Mouse (Mus musculus) myocyte (in vitro differentiated cells): ENCODE data around the gene Calhm5.

ENCODE experiments used
- CEBPB ChIP-seq: IDR thresholded peaks from 2 replicates; pipeline ENCODE4 v1.6.1; 2011; ENCODE audit warnings: mild to moderate bottlenecking, moderate library complexity; ENCODE audit not compliant: poor library complexity, insufficient read depth, severe bottlenecking
- E2F4 ChIP-seq: IDR thresholded peaks from one replicate; pipeline ENCODE4 v1.6.1; 2011; ENCODE audit warnings: mild to moderate bottlenecking, control low read depth, moderate library complexity; ENCODE audit not compliant: insufficient read depth
- MAX ChIP-seq: IDR thresholded peaks from one replicate; pipeline ENCODE4 v1.6.1; 2011; ENCODE audit warnings: low read depth, mild to moderate bottlenecking, control low read depth
- MYOD1 ChIP-seq, 3 experiments: IDR thresholded peaks; one replicate each; pipeline ENCODE4 v1.6.1; 2011; ENCODE audit warnings: control low read depth in 2 of 3, low read depth in 2 of 3, mild to moderate bottlenecking in 2 of 3, moderate library complexity in 1 of 3; ENCODE audit not compliant: insufficient read length in 2 of 3, control insufficient read depth in 1 of 3
- MYOG ChIP-seq, 3 experiments: IDR thresholded peaks; one replicate each; pipeline ENCODE4 v1.6.1; 2011; ENCODE audit warnings: control low read depth in 2 of 3, low read depth in 2 of 3, mild to moderate bottlenecking in 2 of 3; ENCODE audit not compliant: insufficient read length in 2 of 3, control insufficient read depth in 1 of 3, insufficient read depth in 1 of 3
- POLR2A ChIP-seq: IDR thresholded peaks from one replicate; pipeline ENCODE4 v1.6.1; 2011; ENCODE audit warnings: low read depth, mild to moderate bottlenecking, control low read depth, moderate library complexity; ENCODE audit not compliant: insufficient read length
- POLR2AphosphoS2 ChIP-seq: IDR thresholded peaks from one replicate; pipeline ENCODE4 v1.6.1; 2011; ENCODE audit warnings: low read depth, control low read depth; ENCODE audit not compliant: insufficient read length
- REST ChIP-seq: IDR thresholded peaks from one replicate; pipeline ENCODE4 v1.6.1; 2011; ENCODE audit warnings: mild to moderate bottlenecking, control low read depth, moderate library complexity; ENCODE audit not compliant: insufficient read depth, insufficient read length
- SRF ChIP-seq: IDR thresholded peaks from one replicate; pipeline ENCODE4 v1.6.1; 2011; ENCODE audit warnings: low read depth; ENCODE audit not compliant: control insufficient read depth, insufficient read length
- TCF12 ChIP-seq: IDR thresholded peaks from one replicate; pipeline ENCODE4 v1.6.1; 2011; ENCODE audit warnings: mild to moderate bottlenecking, control low read depth; ENCODE audit not compliant: poor library complexity, insufficient read depth, severe bottlenecking
- TCF3 ChIP-seq: IDR thresholded peaks from one replicate; pipeline ENCODE4 v1.6.1; 2011; ENCODE audit warnings: low read depth, control low read depth; ENCODE audit not compliant: insufficient read length
- USF1 ChIP-seq: IDR thresholded peaks from one replicate; pipeline ENCODE4 v1.6.1; 2011; ENCODE audit warnings: low read depth, mild to moderate bottlenecking, control low read depth, moderate library complexity

DNA sequence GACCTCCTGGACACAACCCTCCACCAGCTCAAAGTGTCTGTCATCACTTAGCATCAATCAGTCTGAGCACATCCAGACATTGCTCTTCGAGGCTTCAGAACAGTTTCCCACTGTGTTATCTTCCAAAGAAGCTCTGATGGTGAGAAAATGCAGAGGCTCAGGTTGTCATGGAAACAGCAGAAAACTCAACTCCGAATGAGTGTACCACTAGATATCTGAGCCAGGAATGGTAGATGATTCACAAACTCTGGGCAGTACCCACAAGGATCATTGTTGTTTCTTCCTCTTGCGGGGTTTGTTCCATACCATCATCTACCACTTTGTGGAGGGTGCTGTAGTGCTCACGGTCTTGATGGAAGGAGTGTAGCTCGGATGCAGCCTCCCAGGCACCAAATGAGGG, 4.4 kb downstream of the Calhm5 start:
- no peak for TF ChIP-seq MAX
- no peak for TF ChIP-seq SRF
- no peak for TF ChIP-seq POLR2A
- no peak for TF ChIP-seq USF1
- TF ChIP-seq POLR2AphosphoS2: no peak
- no peak for TF ChIP-seq MYOG (IDR thresholded peaks at IDR 0.05; ENCODE audit: control insufficient read depth in 1 of 3, insufficient read depth in 1 of 3, insufficient read length in 2 of 3, low read depth in 2 of 3)
- no peak for TF ChIP-seq MYOD1 (IDR thresholded peaks at IDR 0.05; ENCODE audit: control insufficient read depth in 1 of 3, insufficient read length in 2 of 3, low read depth in 2 of 3)
- TF ChIP-seq CEBPB: no peak
- no peak for TF ChIP-seq TCF12
- TF ChIP-seq E2F4: no peak
- no peak for TF ChIP-seq TCF3
- TF ChIP-seq REST: no peak
